Mouse (Mus musculus) cortical plate, adult 2 months (tissue): ENCODE data around the gene Prdm1.

Experiments
- CTCF ChIP-seq: fragments of 200-500 bp; IDR thresholded peaks from 2 replicates; pipeline ENCODE4 v1.5.1; 2011; ENCODE audit warnings: mild to moderate bottlenecking, control low read depth, low read length; ENCODE audit not compliant: insufficient read depth; ENCODE audit errors: extremely low read depth
- POLR2A ChIP-seq: fragments of 200-500 bp; IDR thresholded peaks from 2 replicates; pipeline ENCODE4 v1.6.1; 2011; ENCODE audit warnings: mild to moderate bottlenecking, low read length, control low read depth; ENCODE audit not compliant: insufficient read depth; ENCODE audit errors: extremely low read depth

- TF ChIP-seq POLR2A, result no peak
- TF ChIP-seq CTCF, result no peak
These were observed 138.0 kb downstream of the Prdm1 start for GRCm38 (mm10) chr10:44390286-44390685.
